Mouse (Mus musculus) left cerebral cortex, adult 2 months (tissue): ENCODE data around the gene Hspa12a. TPM values are rescaled to one million over a fixed set of nuclear protein-coding genes. Genes with fewer than 3 reads are reported as not detected.

ENCODE experiments used
- DNase-seq, 2 experiments: peaks; one replicate each; pipeline ENCODE4 v3.0.0; 2021 to 2022; ENCODE audit warnings: low spot score in 2 of 2, mixed read lengths in 1 of 2; ENCODE audit errors: extremely low spot score in 1 of 2
- H3K27ac ChIP-seq: fragments of 200-600 bp; 2 replicates; pipeline ENCODE4 v1.8.1; 2022
- H3K4me3 ChIP-seq: fragments of 200-600 bp; 2 replicates; pipeline ENCODE4 v1.8.1; 2022
- CTCF ChIP-seq: fragments of 200-600 bp; IDR thresholded peaks from 2 replicates; pipeline ENCODE4 v1.8.1; 2022; ENCODE audit warnings: antibody characterized with exemption, mild to moderate bottlenecking, moderate library complexity
- intact Hi-C: fragments of 180-260 bp; cut with DNase I; formaldehyde crosslinking; loops from one replicate; pipeline ENCODE4 v1.15.1; 2025
- total RNA-seq, 2 experiments: library from RNA; stranded (reverse); gene quantifications; 2 replicates each; pipeline ENCODE4 v1.2.3; 2021

Gene Hspa12a
- total RNA-seq, 2 experiments from 2014 or later = 208 to 220 TPM

DNA sequence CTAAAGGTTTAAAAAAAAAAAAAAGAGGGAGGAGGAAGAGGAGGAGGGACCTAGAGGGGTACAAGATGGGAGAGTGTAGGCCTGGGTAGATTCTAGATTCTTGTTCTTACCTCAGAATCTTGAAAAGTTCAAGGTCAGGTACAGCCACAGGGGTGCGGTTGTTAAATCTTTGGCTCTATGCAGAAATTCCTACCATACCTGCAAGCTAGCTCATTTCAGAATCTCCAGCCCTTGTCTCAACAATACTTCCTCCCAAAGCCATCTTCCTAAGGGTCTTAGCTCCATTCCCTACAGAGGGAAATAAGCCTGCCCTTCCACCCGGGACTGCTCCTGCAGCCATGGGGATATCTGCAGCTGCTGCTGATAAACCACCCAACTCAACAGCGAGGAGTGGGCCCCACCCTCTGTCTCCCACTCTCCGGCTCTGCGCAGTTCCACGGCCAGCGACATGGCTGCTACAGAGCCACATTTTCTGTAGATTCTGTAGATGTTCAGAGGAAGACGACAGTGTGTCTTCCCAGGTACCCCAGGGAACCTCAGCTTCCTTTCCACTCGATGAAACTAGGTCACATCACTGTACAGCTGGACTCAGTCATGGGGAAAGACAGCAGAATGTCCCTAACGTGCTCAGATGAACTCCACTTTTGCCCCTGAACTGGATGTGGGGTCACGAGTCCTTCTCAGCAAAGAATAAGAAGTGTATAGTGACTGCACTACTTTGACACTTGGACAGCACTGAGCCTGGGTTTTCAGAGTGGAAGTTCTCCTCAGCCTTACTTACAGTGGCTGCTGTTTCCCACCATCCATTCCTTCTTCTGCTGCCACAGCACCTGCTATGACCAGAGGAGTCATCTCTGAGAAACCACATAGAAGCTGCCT, 70.8 kb downstream of the Hspa12a start:
- no peak overlapping the region for H3K27ac ChIP-seq
- TF ChIP-seq CTCF = no peak
- H3K4me3 ChIP-seq = no peak overlapping the region
- intact Hi-C loops = no loop called here
- DNase-seq = no peak

GRCm38 (mm10) chr19:58871878-58872277, 71.6 kb downstream of the Hspa12a start:
- intact Hi-C loops = no loop called here
- TF ChIP-seq CTCF = no peak
- no peak for DNase-seq
- H3K27ac ChIP-seq = no peak overlapping the region
- no peak overlapping the region for H3K4me3 ChIP-seq

DNA sequence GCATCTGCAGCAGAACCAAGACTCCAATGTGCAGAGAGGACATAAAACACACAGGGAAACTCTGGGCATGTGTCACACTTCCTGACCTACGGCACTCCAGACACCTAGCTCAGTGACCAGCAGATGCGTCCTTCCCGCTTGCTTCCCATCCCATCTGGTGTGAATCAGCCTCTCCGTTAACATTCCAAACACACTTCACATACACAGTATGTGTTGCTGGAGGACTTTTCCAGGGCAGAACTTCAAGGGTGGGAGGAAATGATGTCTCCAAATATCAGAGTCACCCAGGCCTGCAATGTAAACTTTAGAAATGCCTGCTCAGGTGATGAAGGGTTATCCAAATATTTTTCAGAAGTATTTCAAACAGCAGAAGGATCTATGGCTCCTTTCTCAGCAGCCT, 76.8 kb downstream of the Hspa12a start:
- no peak for DNase-seq
- no peak overlapping the region for H3K27ac ChIP-seq
- intact Hi-C loops = no loop called here
- H3K4me3 ChIP-seq = no peak overlapping the region
- no peak for TF ChIP-seq CTCF

DNA sequence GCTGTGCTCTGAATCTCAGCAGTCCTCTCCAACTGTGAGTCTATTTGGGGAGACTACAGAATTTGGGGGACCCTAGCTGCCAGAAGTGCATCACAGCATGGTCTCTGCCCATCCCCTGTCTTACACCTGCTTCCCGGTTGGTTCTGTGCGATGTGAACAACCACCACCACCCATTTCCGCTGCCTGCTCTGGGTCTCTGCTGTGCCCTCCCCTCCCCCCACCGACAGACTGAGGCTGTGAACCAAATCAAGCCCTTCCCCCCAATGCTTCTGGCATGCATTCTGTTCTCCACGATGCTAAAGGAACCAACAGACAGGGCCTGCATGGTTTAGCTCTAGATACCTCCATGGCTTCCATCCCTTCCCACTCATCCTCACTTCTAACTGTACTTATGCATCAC, 78.2 kb downstream of the Hspa12a start:
- intact Hi-C loops = no loop called here
- no peak for DNase-seq
- H3K4me3 ChIP-seq = no peak overlapping the region
- TF ChIP-seq CTCF = no peak
- H3K27ac ChIP-seq = no peak overlapping the region

DNA sequence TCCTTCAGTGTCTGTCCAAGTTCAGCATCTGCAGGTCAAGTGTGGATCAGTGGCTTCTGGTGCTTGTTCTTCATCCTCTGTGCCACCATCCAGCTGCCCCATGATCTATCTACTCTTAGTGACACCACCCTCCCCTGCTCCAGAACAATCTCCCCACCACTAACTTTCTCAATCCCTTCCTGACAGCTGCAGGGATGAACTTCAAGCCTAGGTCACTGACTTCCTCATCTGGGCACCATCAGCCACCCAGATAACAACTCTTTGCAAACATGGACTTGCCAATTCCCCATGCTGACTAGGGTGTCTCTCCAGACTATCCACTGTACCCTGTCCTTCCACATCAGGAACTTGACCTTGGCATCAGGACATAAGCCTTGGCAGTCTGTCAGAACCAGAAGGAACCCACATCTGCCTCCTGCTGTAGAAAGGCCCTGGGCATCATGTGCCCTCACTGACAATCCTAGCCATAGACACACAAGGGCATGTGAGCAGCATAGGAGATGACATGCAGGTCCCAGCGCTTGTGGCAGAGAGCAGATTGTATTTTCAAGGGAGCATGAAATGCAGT, 79.4 kb downstream of the Hspa12a start:
- Histone ChIP-seq H3K27ac (no peak overlapping the region), H3K4me3 (no peak overlapping the region)
- intact Hi-C loops = no loop called here
- no peak for TF ChIP-seq CTCF
- DNase-seq = no peak

GRCm38 (mm10) chr19:58861174-58861760, 82.2 kb downstream of the Hspa12a start:
- Histone ChIP-seq H3K27ac (no peak overlapping the region; the same call in none of the 2 replicates), H3K4me3 (peak overlapping the region; percentile 93)
- no peak for TF ChIP-seq CTCF
- no peak for DNase-seq
- intact Hi-C loops = no loop called here

DNA sequence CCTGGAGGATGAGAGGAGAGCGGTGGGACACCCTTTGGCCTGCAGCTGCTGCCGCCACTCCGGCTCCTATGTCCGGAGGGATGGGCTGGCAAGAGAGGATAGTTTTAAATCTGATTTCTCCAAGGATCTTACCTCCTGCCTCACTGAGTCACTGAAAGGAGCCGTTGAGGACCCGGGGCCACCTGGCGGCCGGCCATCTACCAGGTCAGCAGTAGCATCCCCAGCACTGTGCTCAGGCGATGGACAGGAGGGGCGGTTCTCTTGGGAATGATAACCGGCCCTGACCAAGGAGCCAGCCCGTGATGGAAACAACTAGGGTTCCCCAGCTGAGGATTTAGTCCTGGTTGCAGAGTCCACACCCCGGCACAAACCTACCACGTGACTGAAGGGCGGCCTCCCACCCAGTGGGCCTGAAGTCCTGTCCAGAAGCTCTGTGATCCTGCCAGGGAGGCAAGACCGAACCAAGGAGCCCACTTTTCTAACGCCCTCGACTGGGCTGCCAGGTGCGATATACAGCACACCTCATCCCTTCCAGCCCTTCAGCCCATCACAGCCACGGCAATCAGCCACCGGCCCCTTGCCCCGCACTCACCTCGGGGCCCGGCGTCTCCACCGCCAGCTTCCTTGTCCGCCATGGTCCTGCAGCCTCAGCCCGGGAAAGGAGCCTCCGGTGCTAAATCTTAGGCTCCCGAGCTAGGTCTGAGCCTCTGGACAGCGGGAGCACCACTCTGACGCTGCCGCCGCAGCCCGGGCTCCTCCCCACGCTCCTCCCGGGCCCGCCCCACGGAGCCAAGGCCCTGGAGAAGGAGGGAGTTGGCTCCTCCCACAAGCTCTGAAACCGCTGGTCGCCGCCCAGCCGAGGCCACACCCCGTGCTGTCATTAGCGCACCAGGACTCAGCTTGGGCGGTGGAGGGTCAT, 82.9 kb downstream of the Hspa12a start:
- no peak; the same call in 1 of the 2 replicates for TF ChIP-seq CTCF
- DNase-seq = peak; percentile 87 to 88
- Histone ChIP-seq H3K27ac (peak overlapping the region; percentile 84), H3K4me3 (peak overlapping the region; percentile 93)
- intact Hi-C loops = no loop called here

GRCm38 (mm10) chr19:58859831-58860254, 83.6 kb downstream of the Hspa12a start:
- no peak for TF ChIP-seq CTCF
- peak; percentile 28 to 35 for DNase-seq
- H3K4me3 ChIP-seq = peak overlapping the region; percentile 93
- intact Hi-C loops = loop anchor here (2.0 to 5.0 kb wide), 2 partner anchors 29 to 43 kb away; no protein-coding TSS in a partner anchor
- H3K27ac ChIP-seq = peak overlapping the region; percentile 54

- DNase-seq = peak in 1 of 2 experiments; percentile 30
Measured at GRCm38 (mm10) chr19:58859357-58859756, 84.1 kb downstream of the Hspa12a start.

GRCm38 (mm10) chr19:58856129-58856855, 87.2 kb downstream of the Hspa12a start:
- TF ChIP-seq CTCF = no peak
- intact Hi-C loops = loop anchor here (5.0 kb wide), 1 partner anchor 39 kb away; no protein-coding TSS in a partner anchor
- H3K4me3 ChIP-seq = no peak overlapping the region
- H3K27ac ChIP-seq = no peak overlapping the region
- no peak for DNase-seq

More at GRCm38 (mm10) chr19:58859357-58859756, 84.1 kb downstream of the Hspa12a start:
- intact Hi-C loops = loop anchor here (2.0 to 5.0 kb wide), 2 partner anchors 29 to 42 kb away; no protein-coding TSS in a partner anchor
- Histone ChIP-seq H3K4me3 (peak overlapping the region; percentile 93), H3K27ac (peak overlapping the region; percentile 54)
- no peak for TF ChIP-seq CTCF
